Mouse (Mus musculus) spleen, postnatal 14 days (tissue): ENCODE data around the gene Ctxn1.

Experiments used
- DNase-seq, 2 experiments: peaks; one replicate each; pipeline ENCODE4 v3.0.0; 2021 to 2022; ENCODE audit warnings: low spot score in 2 of 2

Ctxn1 gene

DNA sequence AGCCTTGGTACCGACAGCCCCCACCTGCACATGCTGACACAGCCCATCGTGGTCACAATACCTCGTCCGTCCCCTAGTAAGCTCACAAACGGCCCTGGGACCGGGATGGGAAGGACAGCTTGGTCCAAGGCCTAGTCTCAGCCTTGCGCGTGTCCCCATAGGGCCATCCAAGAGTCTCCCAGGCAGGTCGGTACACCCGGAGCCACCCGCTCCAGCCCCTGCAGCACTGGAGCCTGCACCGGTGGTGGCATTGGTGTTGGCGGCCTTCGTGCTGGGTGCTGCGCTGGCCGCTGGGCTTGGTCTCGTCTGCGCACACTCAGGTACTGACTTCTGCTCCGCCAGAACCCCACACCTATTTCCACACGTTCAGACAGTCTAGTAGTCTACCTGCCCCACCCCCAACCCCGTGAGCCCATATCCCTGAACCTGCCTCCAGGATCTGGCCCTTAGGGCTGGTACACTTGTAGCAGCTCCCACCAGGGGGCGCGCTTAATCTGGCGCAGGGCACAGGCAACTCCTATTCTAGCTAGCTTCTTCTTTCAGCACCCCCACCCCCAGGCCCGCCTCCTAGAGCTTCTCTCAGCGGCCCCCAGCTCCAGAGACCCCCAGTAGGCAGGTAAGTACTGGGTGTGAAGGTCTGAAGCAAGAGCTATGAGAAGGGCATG lies 8.6 kb downstream of the Ctxn1 start:
- DNase-seq = peak; percentile 60 to 81

DNA sequence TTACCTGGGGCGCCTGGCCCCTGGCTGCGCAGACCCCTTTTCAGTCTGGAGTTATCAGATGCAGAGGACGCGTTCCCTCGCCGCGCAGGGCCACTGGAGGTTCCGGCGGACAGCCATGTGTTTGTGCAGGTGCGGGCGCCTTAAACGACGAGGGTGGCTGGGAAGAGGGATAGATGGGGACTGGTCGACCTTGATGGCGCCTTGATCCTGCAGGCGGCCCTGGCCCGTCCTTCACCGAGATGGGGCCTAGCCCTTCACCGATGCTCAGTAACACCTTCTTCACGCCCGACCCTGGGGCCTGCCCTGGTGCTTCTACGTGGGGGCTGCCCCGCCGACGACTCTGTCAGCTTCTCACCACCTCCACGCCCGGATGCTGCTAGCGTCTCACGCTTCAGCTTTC lies 9.9 kb downstream of the Ctxn1 start:
- no peak for DNase-seq

DNA sequence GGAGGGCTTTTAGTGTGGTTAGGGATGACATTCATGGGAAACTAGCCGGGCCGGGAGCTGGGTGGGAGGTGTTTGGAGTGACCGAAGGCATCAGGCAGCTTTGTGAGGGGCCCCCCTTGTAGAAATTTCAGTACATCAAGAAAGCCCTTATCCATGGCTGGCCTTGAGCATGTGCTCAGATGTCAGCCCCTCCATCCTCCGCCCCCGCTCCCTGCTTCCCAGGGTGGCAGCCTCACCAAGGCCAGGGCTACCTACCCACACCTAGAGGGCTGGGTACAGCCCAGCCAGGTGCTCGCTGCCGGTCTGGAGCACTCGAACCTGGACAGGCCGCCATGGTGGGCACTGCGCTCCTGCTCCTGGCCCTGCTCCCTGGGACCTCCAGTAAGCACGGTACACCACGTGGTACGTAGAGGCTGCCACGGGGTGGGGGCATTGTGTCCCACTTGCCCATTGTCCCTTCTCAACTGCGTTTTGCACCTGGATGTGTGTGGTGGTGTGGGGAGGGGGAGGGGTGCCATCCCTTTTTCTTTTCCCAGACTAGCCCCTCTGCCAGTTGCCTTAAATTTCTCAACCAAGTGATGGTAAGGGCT lies 11.0 kb downstream of the Ctxn1 start, which contains the start of gene Tgfbr3l:
Gene Tgfbr3l (plus strand): TSS at position 264 of the 590 bp plus-strand sequence.
- no peak for DNase-seq

DNA sequence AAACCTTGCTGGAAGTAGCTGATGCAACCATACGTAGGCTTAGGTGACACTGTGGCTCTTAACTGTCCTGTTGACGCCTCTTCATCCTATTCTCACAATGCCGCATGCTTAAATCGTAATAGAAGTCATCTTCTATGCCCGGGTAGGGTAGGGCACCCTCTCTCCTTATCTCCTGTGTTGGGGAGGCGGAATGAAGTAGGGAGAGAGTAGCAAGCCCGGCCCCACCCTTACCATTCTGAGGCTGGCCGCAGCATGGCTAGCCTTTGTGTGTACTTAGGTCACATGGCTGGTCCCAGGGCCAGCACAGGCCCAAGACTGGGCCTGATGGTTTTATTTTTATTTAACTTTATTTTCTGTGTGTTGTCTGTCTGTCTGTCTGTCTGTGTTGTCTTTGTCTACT lies 11.8 kb downstream of the Ctxn1 start:
- DNase-seq = no peak

DNA sequence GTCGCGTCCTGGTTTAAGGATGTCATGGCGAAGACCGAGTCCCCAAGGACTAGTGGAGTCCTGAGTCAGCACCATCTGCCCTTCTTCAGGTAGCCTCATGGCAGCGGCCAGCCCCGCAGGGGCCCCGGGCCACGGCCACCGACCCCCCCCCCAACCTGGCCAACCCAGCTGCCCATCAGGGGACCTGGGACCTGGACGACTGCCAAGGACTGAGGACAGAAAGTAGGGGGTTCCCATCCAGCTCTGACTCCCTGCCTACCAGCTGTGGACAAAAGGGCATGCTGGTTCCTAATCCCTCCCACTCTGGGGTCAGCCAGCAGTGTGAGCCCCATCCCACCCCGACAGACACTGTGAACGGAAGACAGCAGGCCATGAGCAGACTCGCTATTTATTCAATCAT lies 13.3 kb downstream of the Ctxn1 start:
- no peak for DNase-seq

DNA sequence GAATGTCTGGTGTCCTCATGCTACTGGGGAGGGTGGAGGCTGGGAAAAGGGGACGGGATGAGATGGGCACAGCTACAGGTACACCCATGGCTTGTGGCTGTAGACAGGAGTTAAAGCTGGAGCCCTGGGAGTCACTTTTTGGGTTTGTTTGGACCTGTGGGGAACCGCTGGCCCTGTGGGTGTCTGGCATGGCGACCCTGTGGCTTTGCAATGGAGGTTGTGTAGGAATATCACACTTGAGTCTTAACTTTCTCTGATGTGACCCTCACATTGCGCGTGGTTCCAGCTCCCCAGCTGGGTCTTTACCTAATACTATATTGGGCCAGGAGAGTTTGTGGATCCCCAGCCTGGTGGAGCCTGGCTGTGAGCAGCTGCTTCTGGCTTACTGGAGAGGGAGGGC lies 14.0 kb downstream of the Ctxn1 start:
- no peak for DNase-seq

DNA sequence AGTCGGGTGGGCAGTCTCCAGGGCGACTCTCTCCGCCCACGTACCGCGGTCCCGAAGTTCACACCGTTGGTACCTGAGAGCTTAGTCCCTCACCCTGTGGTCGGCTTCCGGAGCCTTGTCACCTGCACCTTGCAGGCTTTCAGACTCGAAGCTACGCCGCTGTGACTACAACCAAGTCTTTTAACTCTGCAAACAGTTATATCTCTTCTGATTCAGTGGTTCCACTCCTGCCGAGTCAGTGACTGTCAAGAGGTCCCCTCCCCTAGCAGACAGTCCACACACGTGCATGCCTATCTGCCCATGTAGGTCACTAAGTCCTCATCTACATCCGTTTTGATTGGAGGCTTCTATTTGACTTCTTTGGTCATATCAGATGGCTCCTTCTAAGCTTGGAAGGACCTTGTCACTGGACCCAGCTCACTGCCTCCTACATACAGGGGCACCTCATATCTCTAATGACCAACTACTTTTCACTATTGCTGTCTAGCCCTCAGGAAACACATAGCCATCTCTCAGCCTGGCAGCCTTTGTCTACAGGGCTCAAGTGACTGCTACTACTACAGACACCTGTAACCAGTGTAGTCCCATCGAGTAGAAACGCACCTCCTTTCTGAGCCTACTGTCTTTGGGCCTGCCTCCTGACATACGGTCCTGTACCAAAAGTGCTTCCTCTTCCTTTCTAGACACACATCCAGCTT lies 19.7 kb downstream of the Ctxn1 start:
- DNase-seq = no peak

DNA sequence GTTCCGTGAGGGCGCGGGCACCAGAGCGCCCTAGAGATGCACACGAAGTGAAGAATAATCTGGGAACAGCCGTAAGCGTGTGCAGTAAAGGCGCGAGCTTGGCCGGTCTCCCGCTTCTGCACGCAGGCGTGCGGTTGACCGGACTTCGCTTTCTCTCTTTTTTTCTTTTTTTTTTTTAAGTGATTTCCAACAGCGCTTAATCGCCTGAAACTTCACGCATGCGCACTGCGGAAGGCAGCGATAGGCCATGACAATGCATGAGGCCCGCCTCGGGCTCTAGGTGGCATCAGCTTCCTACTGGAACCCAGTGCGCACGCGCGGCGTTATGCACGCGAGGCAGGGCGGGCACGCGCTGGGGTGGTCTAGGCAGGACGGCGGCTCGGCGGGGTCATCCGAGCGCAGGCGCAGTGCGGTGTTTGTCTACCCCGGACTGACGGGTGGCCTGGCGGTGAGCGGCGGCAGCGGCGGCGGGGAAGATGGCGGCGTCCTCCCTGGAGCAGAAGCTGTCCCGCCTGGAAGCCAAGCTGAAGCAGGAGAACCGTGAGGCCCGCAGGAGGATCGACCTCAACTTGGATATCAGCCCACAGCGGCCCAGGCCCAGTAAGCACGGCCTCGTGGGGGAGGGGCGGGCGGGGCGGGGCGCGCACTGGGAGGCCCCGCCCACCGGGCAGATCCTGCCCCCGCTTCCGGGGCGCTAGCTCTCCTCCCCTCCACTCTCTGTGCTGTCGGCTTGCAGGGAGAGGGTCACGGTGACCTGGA lies 20.5 kb downstream of the Ctxn1 start, which contains the start of the genes Map2k7 and Gm49320:
Gene Map2k7 (plus strand): TSS at position 307 of the 759 bp plus-strand sequence.
Gene Gm49320 (plus strand): TSS at position 432 of the 759 bp plus-strand sequence.
- DNase-seq = peak; percentile 97 to 99

DNA sequence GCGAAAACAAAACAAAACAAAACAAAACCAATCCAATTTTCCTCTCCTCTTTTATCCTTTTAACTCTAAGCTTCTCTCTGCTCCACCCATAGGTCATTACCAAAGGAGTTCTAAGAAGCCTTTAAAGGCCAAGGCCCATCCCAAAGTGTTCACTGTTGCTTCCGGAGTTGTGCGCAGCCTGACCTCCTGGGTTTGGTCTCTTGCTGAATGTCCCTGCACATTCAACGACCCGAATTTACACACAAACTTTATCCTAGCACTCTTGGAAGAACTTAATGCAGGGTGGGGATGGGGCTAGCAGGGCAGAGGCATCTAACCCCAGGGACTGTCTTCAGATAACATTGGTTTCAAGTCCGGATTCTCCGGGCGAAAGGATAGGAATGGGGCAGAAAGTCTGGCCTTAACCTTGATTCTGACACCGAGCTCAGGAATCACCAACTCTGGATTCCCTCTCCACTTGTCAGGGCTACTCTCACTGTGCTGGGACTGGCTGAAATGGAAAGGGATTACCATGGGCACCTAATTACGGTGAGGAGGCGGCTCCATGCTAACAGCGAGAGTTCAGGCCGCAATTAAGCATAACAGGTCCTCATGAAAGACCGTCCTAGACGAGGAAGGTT lies 21.1 kb downstream of the Ctxn1 start:
- no peak for DNase-seq

DNA sequence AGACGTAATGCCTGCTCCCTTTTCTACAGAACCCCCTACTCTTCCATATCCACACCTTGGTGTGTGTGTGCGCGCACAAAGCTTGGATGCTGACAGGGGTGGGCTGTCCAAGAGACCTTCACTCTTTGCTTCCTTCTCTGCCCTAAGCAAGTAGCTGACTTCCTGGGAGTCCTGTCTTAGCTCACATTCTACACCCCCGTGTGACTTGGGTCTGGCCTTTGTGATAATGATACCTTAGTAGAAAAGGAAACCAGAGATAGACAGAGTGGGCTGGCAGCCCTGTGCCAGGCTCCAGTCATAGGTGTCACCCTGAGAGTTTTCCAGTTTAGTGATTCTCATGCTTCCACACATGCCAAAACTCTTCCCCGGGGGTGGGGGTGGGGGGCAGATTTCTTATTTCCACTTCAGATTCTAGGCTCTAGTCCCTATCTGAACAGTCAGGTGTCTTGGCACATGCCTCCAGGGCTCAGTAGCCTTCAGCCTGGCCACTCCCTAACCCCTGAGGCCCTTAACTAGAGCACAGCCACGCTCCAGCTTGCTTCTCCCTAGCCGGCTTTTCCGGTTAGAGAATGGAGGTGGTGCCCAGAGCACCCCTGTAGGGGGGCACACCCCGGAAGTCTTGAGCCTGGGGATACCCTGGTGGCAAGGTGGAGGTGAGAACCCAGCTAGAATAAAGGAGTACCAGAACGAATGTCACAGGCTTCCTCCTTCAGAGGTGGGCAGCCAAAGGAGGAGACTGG lies 28.3 kb downstream of the Ctxn1 start:
- no peak for DNase-seq

DNA sequence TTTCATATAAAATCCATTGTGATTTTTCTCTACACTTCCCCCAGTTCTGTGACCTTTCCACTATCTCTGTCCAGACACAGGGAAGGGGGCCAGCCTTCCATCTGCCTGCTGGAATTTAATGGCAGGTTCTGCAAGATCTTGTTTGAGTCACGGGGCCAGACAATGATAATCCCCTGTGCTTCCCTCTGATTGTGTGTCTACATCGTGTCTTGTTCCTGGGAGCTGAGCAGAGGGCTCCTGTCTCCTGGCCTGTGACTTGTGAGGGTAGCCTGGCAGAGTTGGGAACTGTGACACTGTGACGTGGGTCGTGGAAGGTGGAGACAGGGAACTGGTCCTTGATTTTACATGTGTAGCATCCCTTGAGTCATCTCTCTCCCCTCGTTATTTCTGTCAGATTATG lies 29.3 kb downstream of the Ctxn1 start:
- no peak for DNase-seq

DNA sequence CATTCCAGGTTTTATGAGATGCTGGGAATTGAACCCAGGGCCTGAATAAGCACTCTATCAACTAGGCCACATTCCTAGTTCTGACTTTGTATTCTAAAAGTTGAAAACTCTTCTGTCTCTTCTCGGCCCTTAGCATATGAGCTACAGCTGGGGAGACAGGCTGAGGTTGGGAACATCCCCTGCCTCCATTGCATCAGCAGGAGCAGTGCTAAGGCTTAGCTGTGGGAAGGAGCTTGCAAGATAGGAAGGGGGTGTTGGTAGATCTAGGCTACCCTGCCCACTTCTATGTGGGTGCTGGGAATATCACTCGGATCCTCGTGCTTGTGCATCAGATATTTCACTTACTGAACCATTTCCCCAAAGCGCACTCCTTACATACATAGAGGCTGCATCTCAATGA lies 31.2 kb downstream of the Ctxn1 start:
- no peak for DNase-seq

DNA sequence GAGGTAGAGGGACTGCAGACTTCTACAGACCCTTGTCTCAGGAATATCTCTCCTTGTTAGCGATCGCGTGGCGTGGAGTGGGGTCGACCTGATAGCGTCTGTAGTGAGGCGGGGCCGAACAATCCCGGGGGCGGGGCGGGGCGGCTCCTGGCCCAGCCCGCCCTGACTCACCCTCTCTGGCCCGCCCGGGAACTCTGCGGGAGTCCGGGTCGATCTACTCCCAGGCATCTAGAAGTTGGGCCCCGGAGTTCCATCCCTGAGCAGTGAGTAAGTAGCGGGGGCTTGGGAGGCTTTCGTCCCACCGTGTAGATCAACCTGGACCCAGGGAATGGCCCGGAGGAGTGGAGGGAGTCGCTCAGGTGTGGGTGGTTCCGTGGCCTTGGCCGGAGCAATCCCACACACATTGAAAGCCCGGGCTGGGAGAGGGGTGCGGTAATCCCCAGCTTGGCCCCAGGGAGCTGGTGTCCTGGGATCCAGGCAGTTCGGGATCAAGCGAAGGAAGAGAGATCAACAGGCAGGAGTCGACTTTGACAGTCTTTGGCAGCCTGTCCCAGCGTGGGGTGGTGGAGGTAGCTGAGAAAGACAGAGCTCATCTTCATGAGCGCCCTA lies 32.2 kb downstream of the Ctxn1 start, which contains the start of gene Lrrc8e:
Gene Lrrc8e (plus strand): TSS at position 89 of the 609 bp plus-strand sequence.
- DNase-seq = no peak

DNA sequence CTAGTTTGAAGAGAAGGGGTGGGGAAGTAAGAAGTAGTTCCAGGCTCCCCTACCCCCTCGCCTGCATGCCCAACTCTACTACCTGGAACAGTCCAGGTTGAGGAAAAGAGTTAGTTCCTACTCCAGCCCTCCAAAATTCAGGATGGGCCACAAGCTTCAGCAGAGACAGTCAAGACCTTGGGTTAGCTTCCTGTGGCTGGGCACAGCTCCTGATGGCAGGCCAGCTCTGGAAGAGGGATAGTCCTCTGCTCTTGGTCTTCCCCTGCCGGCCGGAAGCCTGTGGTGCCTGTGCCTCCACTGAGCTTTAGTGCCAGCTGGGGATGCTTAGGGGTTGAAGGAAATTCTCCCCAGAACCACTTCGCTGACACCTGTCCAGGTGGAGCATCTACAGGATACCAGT lies 32.8 kb downstream of the Ctxn1 start:
- DNase-seq = no peak

DNA sequence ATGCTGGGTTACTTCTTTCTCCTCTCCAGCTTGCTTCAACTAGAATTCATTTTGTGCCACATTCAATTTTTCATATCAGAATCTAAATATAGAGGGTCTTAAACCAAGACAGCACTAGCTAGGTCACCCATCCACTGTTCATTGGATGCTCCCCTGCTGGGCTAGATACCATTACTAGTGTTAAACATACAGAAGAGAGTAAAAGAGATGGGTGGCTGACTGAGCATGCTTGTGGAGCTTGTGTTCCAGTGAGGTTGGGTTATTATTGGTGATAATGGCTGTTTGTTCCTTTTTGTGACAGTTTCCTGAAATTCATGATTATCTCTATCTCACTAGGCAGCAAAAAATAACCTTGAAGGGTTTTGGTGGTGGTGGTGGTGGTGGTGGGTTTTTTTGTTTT lies 37.0 kb downstream of the Ctxn1 start:
- DNase-seq = no peak

DNA sequence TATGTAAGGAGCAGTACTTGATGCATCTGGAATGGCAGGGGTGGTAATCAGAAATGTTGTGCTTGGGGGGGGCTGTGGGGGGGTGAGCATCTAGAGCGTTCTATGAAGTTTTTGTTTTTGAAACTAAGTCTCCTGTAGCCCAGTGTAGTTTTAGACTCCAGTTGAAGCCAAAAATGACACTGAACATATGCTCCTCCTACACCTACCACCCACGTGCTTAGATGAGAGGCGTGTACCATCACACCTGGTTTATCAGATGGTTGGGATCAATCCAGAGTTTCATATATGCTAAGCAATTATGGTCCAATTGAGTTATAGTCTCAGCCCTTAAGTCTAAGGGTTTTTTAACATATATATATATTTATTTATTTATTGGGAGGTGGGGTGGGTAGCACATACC lies 39.5 kb downstream of the Ctxn1 start:
- no peak for DNase-seq

DNA sequence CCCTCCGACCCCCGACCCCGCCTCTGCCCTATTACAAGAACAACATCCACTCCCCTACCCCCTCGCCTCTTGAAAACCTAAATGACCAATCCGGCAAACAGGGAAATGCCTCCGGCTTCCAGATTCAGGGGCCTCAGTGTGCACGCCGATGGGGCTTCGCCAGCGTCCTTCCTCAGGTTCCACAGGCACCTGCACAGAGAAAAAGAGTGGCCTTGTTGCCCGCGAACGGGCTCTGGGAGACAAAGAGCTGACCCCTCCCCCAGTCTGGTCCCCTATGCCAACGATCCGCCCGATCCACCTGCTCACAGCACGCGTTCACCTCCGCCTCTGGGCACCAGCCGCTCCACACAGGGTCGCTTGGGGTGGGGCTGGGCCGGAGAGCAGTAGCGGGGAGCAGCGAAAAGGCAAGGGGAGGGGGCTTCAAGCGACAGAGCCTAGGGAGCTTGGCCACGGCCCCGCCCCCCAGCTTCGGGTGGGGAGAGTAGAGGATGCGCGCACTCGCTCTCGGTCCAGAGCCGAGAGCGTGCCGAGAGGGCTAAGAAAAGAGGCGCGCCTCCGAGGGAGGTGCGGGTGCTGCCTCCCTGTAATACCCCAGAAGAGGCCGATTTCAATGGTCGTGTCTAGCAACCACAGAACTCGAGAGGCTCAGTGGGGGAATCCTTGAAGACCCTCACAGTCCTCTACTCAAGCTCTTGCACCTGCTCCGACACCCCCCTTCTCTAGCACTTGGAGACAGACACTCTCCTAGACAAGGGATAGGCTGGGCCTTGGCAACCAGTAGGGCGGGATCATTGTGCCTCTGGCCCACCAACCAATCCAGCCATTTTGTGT lies 42.1 kb downstream of the Ctxn1 start, which contains the start of gene Prr36:
Gene Prr36 (minus strand): TSS at position 669 of the 831 bp plus-strand sequence.
- DNase-seq = no peak

DNA sequence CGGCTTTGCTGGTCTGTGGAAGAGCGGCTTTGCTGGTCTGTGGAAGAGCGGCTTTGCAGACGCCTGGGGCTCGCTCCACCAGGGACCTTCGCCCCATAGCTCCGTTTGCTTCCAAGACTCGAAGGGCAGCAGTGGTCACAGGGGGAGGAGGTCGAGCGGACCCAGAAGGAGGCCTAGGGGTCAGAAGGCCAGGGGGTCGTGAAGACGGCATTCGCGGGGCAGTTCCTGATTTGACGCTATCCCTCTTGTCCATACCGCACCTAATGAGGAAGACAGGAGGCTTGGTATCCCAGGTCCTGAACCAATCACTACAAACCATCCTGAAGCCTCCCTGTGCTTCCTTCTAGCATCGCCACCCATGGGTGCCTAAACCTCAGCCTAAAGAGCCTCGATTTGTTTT lies 42.8 kb downstream of the Ctxn1 start:
- no peak for DNase-seq
